Mouse (Mus musculus): Measurements from ENCODE around the gene Ttc7.
A peak's percentile ranks its signal among the peaks of the same experiment; 100 is the strongest.

Gene Ttc7

DNA sequence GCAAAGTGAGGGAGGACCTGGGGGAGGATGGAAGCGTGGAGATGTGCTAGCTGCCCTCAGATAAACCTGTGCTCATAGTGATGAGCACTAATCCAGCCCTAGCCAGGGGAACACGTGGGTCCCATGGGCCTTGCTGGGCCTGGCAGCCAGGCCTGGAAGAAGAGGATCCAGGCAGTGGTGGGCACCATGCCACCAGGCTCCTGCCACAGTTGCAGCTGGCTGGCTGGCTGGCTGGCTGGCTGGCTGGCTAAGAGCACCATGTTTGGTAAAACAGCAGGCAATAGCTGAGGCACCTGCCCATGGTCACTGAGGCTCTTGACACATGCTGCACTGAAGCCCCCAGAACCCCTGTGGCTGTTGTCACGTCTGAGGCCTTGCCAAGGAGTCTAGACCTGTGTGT lies 85.0 kb downstream of the Ttc7 start:
- peak in 1 of 2 experiments; percentile 71 for DNase-seq (ENCODE audit: low spot score in 2 of 2)

DNA sequence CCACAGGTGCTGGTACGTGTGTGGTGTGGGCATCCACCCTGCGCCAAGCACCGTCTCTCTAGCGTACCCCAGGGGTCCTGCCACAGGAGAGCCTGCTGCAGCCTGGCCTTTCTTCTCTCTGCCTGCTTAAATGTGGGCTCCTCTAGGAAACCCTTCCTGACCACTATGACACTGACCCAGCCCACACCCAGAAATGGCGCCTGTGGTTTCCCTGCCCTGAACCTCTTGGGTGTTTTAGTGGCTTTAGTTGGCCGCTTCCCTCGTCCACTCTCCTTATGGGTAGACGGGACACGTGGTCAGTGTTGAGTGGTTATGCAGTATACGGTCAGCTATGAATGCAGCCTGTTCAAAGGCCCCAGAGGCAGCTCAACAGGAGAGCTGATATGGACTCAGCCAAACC lies 85.8 kb downstream of the Ttc7 start:
- no peak for DNase-seq (ENCODE audit: low spot score in 2 of 2)

DNA sequence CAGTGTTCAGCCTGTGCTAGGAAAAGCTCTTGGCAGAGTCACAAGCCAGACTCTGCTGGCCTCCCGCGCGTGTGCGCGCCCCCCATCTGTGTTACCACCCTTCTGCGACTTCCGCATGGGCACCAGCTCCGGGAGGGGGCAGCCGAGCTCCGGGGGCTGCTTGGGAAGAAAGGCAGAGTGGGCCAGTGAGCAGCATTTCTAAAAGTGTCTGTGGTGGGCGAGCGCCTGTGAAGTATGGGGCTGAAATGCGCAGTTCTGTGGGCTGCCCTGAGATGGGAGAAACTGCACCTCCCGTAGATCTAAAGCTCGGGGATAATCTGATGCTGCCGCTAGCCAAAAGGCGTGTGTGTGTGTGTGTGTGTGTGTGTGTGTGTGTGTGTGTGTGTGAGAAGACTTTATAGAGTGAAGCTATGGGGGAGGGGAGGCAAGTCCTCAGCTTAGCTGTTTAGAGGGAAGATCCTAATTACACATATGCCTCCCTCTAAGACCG lies 86.6 kb downstream of the Ttc7 start:
- peak; percentile 79 to 86 for DNase-seq (ENCODE audit: low spot score in 2 of 2)

DNA sequence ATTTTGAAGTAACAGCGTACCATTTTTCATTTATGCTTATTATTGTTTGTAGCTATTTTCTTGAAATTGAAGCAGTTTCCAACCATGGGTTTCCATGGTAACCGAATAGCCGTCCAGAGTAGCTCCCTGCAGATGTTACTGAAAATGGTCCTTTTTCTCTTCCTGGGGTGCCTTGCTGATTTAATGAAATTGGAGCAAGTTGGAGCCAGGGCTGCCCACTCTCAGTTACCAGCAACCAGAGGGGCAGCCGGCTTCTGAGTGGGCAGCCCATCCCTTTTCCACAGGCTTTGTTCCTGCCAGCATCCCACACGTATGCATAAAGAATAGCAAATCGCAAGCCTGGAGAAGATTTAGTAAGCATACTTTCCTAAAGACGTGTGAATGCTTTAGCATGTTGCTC lies 89.5 kb downstream of the Ttc7 start:
- DNase-seq (ENCODE audit: low spot score in 2 of 2) = peak in 1 of 2 experiments; percentile 76

DNA sequence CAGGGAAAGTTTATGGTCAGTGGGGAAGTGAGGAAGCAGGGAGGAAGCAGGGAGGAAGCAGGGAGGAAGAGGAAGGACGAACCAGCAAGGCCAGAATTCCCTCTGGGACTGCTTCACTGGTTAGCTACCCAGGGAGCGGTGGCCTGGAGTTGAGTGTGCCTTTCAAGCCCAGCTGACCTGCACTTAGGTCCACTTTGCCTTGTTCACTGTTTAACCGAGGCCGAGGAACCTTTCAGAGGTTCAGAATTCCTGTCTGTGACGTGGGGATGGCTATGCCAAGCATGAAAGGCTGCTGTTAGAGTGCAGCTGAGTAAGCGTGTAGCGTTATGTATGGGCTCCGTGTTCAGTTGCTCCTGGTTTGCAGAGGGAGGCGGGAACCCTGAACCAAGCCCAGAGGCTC lies 90.6 kb downstream of the Ttc7 start:
- no peak for DNase-seq (ENCODE audit: low spot score in 2 of 2)

DNA sequence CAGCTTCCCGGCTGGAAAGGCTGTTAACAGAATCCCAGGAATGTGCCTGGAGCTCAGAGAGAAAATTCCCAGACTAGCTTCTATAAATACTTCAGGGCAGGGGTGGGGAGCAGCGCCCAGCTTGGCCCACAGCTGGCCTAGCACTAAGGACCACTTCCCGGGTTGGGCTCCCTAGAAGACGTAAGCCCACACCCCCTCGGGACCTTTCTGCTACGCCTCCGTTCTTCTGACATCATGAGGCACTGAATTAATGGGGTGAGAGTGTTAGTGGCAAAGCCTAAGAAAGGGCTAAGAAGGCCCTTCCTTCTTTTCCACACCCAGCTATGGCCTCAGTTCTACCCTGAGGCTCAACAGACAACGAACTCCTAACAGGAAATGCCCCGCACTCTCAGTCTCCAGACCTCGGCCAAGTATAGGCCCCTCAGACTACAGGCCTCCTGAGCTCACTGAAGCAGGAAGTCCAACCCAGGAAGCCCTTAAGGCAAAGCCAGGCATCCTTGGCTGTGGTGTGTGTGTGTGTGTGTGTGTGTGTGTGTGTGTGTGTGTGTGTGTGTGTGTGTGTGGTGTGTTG lies 93.3 kb downstream of the Ttc7 start:
- no peak for DNase-seq (ENCODE audit: low spot score in 2 of 2)

DNA sequence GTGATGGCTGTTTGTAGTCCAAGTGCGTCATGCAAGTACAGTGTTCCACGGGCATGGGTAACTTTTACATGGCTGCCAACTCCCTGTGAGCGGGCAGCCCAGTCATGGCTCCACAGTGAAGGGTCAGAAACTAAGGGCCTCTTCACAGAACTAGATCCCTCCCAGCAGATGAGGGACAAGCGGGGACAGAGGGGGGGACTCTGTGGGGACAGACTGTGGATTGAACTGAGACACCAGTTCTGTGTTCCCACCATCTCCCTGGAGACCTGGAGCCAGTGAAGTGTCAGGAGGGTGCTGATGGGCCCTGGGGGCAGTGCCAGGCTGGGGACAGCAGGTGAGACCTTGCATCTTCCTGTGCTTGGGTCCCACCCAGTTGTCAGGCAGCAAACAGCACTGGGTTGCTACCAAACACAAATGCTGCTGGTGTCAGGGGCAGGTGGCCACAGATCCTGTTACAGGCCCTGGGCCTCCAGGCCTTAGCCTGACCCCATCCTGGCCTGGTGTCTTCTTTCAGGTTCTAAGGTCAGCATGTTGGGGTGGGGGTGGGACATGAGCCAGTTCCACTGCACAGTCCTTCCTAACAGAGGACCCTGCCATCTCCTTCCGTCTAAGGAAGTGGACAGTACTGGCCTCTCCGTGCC lies 94.3 kb downstream of the Ttc7 start:
- DNase-seq (ENCODE audit: low spot score in 2 of 2) = no peak

DNA sequence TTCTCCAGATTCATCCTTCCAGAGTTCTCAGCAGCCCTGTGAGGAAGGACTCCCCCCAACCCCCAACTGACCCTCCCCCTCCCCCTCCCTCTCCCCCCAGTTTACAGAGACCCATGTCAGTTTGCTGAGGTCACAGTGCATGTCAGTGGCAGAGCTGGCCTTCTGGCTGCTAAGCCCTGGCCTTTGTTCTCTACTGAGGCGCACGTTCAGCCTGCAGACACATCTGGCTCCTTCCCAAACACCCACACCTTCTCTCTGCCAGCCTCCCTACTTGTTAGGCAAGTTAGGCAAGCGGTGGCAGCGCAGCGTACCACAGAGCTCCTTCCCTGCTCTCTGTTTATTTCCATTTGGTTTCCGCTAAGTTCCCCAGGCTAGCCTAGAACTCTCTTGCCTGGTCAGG lies 94.8 kb downstream of the Ttc7 start:
- DNase-seq (ENCODE audit: low spot score in 2 of 2) = peak in 1 of 2 experiments; percentile 85

DNA sequence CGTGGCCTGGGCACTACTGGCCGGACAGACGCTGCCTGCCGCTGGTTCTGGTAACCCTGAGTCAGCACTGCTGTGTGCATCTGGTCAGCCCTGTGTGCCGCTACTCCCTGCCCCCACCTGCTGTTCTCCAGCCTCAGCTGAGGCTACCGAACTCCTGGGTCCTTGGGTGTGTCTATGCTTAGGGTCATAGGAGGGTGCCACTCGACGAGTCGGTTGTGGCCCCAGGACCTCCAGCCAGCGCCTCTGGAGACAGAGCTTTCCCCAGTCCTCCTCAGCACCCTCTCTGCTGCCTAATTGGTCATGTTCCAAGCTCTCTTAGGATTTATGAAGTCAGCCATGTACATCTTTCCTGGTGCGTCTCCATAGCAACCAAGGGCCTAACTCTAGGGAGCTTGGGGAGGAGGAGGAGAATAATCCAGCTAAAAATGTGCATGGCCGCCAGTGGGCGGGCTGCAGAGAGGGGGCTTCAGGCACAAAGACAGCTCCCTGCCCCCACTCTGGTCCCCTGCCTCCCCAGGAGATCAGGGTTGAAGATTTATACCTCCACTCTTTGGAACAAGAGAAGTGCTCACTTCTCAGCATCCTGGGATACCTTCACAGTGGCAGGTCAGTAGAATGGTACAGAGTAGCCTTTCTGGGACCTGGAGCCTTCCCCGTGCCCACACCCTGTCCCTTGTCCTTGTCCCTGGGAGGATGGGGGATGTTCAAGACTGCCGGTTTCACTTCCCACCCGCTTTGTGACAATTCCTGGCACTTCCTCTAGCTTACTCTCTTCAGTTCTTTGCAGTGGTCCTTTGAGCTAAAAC lies 95.9 kb downstream of the Ttc7 start:
- DNase-seq (ENCODE audit: low spot score in 2 of 2) = peak; percentile 80 to 81

DNA sequence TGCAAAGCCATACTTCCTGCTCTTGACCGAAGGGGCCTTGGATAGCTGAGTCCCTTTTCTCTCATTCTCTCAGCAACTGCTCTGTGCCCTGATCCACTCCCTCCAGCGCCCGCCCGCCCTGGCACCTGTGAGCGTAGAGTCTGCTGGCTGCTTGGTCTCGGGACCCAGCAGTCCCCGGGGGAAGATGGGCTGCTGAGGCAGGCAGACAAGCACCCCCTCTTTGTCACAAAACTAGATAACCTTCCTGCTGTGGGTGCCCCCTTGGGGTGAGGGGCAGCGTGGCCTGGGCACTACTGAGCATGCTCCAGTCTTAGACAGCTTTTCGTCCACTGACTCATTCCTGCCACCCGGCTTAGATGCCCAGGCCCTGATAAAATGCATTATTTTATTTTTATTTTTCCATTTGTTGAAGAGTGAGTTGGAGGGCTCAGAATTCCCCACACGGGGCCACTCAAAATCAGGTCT lies 96.5 kb downstream of the Ttc7 start:
- no peak for DNase-seq (ENCODE audit: low spot score in 2 of 2)

DNA sequence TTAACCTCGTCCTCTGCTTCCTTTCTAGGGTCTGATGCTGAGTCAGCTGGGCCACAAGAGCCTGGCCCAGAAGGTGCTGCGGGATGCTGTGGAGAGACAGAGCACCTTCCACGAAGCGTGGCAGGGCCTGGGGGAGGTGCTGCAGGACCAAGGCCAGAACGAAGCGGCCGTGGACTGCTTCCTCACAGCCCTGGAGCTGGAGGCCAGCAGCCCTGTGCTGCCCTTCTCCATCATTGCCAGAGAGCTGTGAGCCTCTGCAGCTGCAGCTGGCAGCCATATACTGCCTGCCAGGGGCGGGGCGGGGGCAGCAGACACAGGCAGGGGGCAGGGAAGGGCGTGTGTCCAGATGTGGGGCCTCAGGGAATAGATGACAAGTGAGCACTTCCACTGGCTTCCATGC lies 97.1 kb downstream of the Ttc7 start:
- DNase-seq (ENCODE audit: low spot score in 2 of 2) = peak in 1 of 2 experiments; percentile 42

DNA sequence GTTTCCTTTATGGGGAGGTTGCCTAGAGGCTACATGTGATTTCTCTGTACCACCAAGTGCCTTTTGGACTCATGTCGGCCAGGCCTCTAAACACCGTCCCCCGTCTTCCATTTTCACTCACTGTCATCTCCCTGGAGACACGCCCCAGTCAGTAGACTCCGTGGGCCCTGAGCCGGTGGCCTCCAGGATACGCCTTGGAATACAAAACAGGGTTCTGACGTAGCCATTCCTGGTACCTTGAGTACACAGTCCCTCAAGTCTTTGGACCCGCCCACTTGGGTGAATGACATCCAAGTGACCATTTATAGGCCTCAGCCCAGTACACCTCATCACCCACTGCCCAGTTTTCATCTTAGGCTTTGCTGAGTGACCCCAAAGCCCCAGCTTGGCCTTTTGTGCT lies 98.0 kb downstream of the Ttc7 start:
- no peak for DNase-seq (ENCODE audit: low spot score in 2 of 2)

DNA sequence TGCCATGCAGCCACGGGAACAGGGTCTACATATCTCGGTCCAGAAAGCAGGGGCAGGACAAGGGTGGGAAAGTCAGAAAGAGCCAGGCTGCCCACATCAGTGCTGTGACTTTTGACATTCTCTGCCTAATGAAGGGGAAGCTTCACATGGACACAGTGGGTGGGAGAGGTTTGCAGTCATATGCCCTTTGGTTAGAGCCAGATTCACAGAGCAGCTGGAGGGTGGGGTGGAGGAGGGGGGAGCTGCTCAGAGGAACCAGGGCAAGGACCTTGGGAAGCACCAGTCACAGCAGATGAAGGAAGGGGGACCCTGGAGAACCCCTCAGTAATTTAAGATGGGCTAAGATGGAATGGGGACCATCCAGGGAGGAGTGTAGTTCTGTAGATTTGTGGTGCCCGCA lies 103.1 kb downstream of the Ttc7 start:
- DNase-seq (ENCODE audit: low spot score in 2 of 2) = no peak

DNA sequence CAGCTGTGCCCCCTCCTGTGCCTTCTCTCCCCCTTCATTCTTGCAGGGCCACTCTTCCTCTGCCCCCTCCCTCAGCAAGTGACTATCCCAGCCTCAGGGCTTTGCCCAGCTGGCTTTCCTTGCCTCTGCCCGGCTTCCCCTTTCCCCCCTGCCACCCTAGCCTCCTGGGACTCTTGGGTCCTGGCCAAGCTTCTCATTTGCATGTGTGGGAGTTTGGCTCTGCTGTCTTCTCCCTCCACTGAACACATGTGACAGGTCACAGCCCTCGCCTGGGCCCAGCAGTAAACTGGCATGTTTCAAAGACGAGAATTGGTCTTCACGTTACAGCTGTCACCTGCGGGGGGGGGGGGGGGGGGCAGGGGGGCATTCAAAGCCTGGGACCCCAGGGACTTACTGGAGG lies 104.4 kb downstream of the Ttc7 start:
- DNase-seq (ENCODE audit: low spot score in 2 of 2) = no peak

DNA sequence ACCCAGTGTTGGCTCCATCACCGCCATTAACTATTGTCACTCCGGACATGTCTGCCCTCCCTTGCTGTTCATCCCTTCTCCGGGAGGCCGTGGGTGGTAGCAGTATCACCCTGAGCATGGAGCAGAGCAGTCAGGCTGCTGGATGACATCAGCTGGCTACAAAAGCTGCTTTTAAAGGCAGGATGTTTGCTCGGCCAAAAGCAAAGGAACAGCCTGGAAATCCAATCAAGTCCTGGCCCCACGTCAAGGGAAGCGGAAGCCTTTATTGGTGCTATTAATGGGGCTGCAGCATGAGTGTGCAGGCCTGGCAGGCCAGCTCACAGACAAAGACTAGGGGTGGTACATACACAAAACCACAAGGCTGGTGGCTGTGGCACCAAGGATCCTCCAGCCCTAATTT lies 108.6 kb downstream of the Ttc7 start:
- peak in 1 of 2 experiments; percentile 63 for DNase-seq (ENCODE audit: low spot score in 2 of 2)

DNA sequence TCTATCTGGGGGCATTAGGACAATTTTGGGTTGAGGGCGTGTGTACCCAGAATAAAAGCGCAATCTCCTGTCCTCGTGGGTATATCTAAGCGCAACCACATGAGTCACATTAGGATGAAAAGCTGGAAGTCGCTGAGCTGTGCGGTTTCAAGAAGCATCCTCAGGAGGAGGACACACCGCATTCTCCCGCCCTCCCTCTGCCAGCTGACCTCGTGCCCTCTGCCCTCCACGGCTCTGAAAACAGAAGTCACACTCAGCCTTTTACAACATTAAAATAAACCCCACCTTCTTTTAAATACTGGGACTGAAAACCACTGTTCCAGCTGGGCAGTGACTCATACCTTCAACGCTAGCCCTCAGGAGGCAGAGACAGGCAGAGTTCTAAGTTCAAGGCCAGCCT lies 114.4 kb downstream of the Ttc7 start:
- no peak for DNase-seq (ENCODE audit: low spot score in 2 of 2)

DNA sequence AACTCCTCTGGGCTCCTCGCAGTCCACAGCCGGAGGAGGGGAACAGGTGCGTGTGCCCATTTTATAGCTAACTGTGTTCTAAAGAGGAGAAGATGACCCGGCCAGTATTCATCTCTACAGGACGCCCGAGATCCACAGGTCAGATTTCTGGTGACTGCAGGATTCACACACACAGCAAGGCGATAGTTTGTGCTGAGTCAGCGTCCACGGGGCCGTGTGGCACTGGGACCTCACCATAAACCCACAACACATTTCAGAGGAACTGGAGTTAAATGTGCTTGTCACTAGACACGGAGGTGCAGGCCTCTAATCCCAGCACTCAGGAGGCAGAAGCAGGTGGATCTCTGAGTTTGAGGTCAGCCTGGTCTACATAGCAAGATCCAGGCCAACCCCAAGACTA lies 119.8 kb downstream of the Ttc7 start:
- no peak for DNase-seq (ENCODE audit: low spot score in 2 of 2)

DNA sequence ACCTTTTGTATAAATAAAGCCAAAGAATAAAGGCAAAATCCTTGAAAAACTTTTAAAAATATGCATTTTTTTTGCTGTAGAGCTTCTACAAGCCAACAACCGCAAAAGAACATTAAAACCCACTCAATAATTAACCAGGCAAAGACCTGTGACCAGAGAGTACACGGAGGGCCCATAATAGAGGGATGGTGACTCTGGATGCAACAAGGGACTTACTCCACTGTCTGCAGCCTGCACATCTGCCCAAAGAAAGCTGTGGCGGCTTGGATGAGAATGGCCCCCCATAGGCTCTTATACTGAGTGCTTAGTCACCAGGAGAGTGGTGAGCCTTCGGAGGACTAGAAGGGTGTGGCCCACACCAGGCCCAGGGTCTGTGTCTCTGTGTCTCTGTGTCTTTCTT lies 120.8 kb downstream of the Ttc7 start:
- no peak for DNase-seq (ENCODE audit: low spot score in 2 of 2)

DNA sequence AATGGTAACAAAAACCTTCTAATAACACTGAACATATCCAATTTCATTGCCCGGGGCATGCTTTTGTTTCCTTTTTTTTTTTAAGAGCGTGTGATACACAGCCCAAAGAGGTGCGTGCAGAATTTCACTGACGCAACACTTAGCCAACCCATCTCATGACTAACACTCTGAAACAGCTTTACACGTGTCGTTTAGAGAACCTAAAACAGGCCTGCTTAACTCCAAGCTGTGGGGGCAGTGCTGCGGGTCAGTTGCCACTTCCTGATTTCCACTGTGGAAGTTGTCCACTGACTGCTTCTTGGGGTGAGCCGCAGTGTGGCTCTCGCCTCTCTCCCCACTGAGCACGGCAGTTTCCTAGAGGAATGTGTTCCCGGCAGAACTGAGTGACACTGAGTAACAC lies 122.9 kb downstream of the Ttc7 start:
- DNase-seq (ENCODE audit: low spot score in 2 of 2) = no peak

DNA sequence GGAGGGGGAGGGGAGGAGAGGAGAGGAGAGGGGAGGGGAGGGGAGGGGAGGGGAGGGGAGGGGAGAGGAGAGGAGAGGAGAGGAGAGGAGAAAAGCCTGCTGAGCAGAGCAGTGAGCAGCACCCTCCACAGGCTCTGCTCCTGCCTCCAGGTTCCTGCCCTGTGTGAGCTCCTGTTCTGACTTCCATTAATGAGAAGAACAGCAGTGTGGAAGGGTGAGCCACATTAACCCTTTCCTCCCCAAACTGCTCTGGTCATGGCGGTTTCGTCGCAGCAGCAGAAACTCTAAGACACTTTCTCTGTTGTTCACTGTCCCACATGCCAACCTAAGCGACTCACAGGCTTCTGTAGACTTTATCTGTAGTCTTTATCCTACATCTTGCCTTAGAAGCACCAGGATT lies 124.0 kb downstream of the Ttc7 start:
- no peak for DNase-seq (ENCODE audit: low spot score in 2 of 2)

DNA sequence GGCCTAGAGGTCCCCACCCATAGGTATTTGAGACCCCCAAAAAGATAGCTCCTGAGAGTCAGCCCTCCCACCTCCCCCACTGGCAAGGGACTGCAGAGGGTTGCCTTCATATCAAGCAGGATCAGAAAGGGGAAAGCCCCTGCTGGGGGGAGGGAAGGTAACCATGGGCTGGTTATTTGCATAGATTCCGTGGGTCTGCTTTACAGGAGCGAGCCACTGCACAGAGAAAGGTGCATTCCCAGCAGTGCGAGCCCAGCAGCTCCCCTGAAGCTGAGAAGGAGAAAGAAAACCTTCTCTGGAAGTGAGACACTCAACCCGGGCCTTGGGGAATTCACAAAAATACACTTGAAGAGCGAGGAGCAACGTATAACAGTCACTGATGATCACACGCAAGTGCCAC lies 135.4 kb downstream of the Ttc7 start:
- DNase-seq (ENCODE audit: low spot score in 2 of 2) = no peak

DNA sequence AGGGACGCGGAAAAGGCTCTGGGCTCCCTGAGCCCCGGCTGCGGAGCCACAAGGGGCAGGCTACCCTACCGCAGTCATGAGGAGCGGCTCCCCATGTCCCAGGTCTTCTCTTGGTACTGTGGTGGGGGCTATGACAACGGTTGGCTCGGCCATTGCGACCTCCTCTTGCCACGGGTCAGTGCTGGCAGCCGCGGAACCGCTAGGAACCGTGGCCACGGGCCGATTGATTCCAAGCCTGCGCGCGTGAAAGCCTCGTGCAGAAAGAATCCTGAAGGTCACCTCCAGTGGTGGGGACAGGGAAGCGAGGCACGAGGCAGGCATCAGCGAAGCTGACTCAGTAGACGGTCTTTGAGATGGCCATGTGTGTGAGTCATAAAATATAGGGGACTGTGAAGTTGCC lies 144.8 kb downstream of the Ttc7 start, which contains the start of gene Stpg4:
Stpg4 (minus strand) TSS at position 231 of the 400 bp plus-strand sequence.
- DNase-seq (ENCODE audit: low spot score in 2 of 2) = no peak

DNA sequence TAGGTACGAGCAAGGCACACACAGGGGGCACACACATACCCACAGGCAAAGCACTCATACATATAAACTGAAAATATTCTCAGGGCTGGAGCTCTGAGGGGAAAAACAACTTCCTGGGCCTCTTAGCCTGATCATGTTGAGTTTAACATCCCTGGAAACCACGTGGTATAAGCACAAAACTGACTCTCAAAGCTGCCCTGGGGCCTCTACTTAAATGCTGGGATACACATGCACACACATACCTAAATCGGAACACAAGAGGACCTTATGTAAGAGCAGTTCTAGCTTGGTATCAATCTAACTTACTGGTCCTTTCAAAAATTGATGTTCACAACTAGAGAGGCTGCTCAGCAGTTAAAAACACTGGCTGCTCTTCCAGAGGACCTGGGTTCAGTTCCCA lies 146.7 kb downstream of the Ttc7 start:
- no peak for DNase-seq (ENCODE audit: low spot score in 2 of 2)

Data from left cerebral cortex, adult 9 months (tissue).